Mouse (Mus musculus) frontal cortex, adult 2 months (tissue): ENCODE measurements around the gene Cbwd1. TPM values are rescaled to one million over a fixed set of nuclear protein-coding genes. Genes with fewer than 3 reads are reported as not detected.
A peak's percentile ranks its signal among the peaks of the same experiment; 100 is the strongest.

ENCODE experiments used
- DNase-seq, 2 experiments: peaks; one replicate each; pipeline ENCODE4 v3.0.0; 2022; ENCODE audit warnings: low spot score in 1 of 2; ENCODE audit errors: extremely low spot score in 1 of 2
- polyA plus RNA-seq: library from polyadenylated mRNA; depleted of rRNA; stranded (reverse); fragments of >200 nt; gene quantifications from 2 replicates; pipeline ENCODE4 v1.2.3, GENCODE M21; 2012; rRNA removed

The Cbwd1 gene
- polyA plus RNA-seq, result 11.3 and 15.9 TPM in 2 replicates

- DNase-seq, result peak; percentile 97
Measured at GRCm38 (mm10) chr19:24961172-24961962, at the start of gene Cbwd1. Gene Cbwd1, minus strand, starts transcription at chr19:24961610.

- DNase-seq, result no peak
Measured at GRCm38 (mm10) chr19:25008509-25008908, 47.1 kb upstream of the Cbwd1 start.

- no peak for DNase-seq
Measured at GRCm38 (mm10) chr19:25006686-25007085, 45.3 kb upstream of the Cbwd1 start.

- no peak for DNase-seq
Measured at GRCm38 (mm10) chr19:25003810-25004209, 42.4 kb upstream of the Cbwd1 start.

DNA sequence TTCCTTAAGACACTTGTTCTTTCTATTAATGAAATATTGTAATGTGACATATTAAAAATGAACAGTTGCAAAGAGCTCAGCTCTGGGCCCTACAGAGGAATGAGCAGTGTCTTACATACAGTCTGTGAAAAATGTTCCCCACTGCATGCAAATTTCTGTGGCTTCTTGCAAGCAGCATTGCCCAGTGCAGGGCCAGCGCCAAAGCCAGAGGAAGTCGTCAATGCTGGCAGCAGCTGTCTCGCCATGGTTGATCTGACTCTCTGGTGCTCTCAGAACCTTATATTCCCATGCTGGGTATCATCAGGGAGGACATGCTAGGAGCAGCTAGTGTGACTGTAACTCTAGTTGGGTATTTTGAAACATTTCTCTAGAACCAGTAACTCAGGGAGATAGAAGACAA lies 41.4 kb upstream of the Cbwd1 start:
- no peak for DNase-seq

DNA sequence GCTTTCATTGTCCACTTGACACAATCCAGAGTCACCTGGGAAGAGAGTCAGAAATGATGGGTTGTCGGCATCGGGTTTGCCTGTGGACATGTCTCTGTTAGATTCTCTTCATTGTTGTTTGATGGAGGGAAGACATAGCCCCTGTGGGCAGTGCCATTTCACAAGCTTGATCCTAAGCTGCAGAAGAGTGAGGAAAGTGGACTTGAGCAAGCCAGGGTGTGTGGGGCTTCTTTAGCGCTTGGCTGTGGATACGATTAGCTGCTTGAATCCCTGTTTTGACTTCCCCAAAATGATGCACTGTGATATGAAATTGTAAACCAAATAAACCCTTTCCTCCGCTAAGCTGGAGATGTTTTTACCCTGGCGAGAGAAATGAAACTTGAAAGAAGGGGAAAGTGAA lies 40.6 kb upstream of the Cbwd1 start:
- no peak for DNase-seq

DNA sequence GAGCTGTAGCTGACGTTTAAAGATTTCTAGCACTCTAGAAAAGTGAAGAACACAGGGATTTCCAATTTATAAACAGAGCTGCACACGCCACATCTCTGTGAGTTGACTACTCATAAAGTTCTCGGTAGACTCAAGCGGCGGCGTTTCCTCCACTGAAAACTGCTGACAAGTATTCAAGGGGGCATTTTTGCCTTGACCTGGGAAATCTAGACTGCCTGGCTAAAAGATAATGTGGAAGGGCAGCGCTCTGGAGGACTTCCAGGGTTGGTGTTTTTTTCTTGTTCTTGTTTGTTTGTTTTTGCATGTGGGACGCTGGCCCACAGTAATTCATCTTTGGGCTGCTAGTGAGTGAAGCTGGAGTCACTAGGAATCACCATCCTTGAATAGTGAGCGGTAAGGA lies 38.7 kb upstream of the Cbwd1 start:
- DNase-seq, result no peak

- peak in 1 of 2 experiments; percentile 33 for DNase-seq
Measured at GRCm38 (mm10) chr19:24999201-24999886, 37.9 kb upstream of the Cbwd1 start, which contains the start of gene Dock8. Gene Dock8, plus strand, starts transcription at chr19:24999534.

GRCm38 (mm10) chr19:24998561-24998960 lies 37.2 kb upstream of the Cbwd1 start:
- DNase-seq, result no peak

GRCm38 (mm10) chr19:24996815-24997704 lies 35.6 kb upstream of the Cbwd1 start:
- DNase-seq, result no peak

- no peak for DNase-seq
Measured at GRCm38 (mm10) chr19:24994900-24995299, 33.5 kb upstream of the Cbwd1 start.

DNA sequence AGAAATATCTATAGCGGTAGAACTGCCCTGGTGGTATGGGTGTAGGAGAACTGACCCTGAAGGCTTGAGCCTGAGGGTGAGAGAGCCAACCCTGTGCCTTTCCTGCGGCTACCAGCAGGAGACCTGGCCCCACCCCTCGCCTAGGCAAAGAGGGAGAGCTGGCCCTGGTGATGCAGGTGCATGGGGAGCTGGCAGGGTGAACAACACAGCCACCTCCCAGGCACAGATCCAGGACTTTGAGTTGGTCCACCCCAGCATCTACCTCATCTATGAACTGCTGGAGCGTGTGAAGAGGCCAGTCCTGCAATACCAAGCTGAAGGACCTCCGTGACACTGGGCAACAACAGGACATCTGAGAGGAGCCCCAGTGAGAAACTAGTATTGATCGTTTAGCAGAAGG lies 32.1 kb upstream of the Cbwd1 start:
- DNase-seq, result no peak

GRCm38 (mm10) chr19:24990138-24990822 lies 28.9 kb upstream of the Cbwd1 start:
- no peak for DNase-seq

- no peak for DNase-seq
Measured at GRCm38 (mm10) chr19:24988831-24989230, 27.4 kb upstream of the Cbwd1 start.

GRCm38 (mm10) chr19:24987355-24987754 lies 25.9 kb upstream of the Cbwd1 start:
- DNase-seq, result no peak

- DNase-seq, result no peak
Measured at GRCm38 (mm10) chr19:24985045-24985444, 23.6 kb upstream of the Cbwd1 start.

DNA sequence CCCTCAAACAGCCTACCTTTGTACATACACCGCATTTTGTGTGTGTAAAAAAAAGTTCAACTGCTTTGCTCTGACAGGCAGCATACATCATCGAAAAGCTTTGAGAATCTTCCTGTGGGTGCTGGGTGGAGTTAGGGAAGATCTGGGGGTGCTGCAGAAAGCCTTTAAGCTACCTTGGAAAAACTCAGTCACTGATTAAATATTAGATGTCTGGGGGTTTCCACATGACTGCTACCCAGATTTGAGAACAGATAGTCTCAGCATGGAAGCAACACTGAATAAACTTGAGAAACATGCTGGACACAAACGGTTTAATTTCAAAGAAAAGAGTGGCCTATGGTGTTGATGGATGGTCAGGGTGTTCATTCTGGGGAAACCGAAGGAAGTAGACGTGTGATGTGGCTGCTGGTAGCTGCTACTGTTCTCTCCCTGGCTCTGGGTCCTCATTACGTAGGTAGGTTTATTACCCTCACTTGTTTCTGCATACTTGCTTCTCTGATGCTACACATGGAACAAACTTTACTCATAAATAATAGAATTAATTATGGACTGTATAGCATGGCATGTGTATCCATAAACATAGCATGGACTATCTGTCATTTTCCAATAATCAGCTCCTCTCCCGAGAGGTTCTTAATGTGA lies 22.6 kb upstream of the Cbwd1 start:
- DNase-seq, result no peak

GRCm38 (mm10) chr19:24983050-24983449 lies 21.6 kb upstream of the Cbwd1 start:
- DNase-seq, result no peak

- DNase-seq, result peak; percentile 29 to 68
Measured at GRCm38 (mm10) chr19:24981294-24981693, 19.9 kb upstream of the Cbwd1 start.
